Comparison of ENCODE assay signal across 17 mouse cellular contexts in the genomic region with DNA sequence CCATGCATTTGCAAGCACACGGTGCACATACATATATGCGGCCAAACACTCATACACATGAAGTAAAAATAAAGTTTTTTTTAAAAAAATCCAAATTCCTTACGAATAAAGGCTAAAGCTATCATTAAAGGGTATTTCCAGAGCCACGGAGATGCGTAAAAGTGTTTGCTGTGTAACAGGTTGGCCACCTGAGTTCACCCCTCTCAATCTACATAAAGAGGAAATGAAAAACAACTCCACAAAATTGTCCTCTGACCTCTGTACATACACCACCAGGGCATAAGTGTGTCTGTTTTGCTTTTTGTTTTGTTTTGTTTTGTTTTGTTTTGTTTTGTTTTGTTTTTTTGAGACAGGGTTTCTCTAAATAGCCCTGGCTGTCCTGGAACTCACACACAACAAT.
"Had no signal": no experiment of that assay in that cellular context is flagged by ENCODE, and none has a peak within 500 bp of the region (broad histone marks: within the 10 kb centered on the region; RNA-seq: fewer than 3 reads in every experiment).

No protein-coding gene starts in this region.

- H3K27me3 ChIP-seq: neural tube, embryonic 15.5 days had no signal

- H3K27ac ChIP-seq: neural tube, embryonic 12.5 days; neural tube, embryonic 13.5 days; neural tube, embryonic 15.5 days; stomach, embryonic 15.5 days; stomach, postnatal 0 days had no signal

- H3K4me3 ChIP-seq: neural tube, embryonic 12.5 days; neural tube, embryonic 13.5 days; neural tube, embryonic 15.5 days; stomach, embryonic 15.5 days had no signal

- DNase-seq: retina, postnatal 1 day; right cerebral cortex, adult 18-20 months; right cerebral cortex, postnatal 14 days; right cerebral cortex, postnatal 25 days; right cerebral cortex, postnatal 4 days; spleen, adult 18-20 months; thymus, adult 18-20 months; thymus, adult 2 months; thymus, postnatal 14 days; thymus, postnatal 25 days; thymus, postnatal 36 days; thymus, postnatal 4 days had no signal

- H3K9me3 ChIP-seq: neural tube, embryonic 12.5 days; neural tube, embryonic 13.5 days; neural tube, embryonic 15.5 days; stomach, embryonic 15.5 days had no signal

- H3K36me3 ChIP-seq: stomach, embryonic 15.5 days had no signal
